Mouse (Mus musculus) liver, embryonic 14.5 days (tissue): ENCODE data around the gene Ror1.

Experiments
- CTCF ChIP-seq: IDR thresholded peaks from 2 replicates; pipeline ENCODE4 v1.5.1; 2016; ENCODE audit warnings: antibody characterized with exemption, low read depth, control low read depth
- EP300 ChIP-seq: IDR thresholded peaks from 2 replicates; pipeline ENCODE4 v1.6.1; 2016; ENCODE audit warnings: antibody characterized with exemption, low read depth

GRCm38 (mm10) chr4:100247826-100248225 lies 152.2 kb downstream of the Ror1 start:
- no peak for TF ChIP-seq CTCF
- TF ChIP-seq EP300: no peak
